Mouse (Mus musculus) embryonic facial prominence, embryonic 10.5 days (tissue): ENCODE measurements around the gene Slc3a1. TPM values are rescaled to one million over a fixed set of nuclear protein-coding genes. Genes with fewer than 3 reads are reported as not detected.

Experiments used
- DNase-seq: peaks from one replicate; pipeline ENCODE4 v3.0.0-alpha.2; 2017; ENCODE audit warnings: low spot score
- H3K27ac ChIP-seq: fragments of 300-500 bp; sonication (generic); replicated peaks from 2 replicates; pipeline ENCODE4 v1.5.1; 2016; ENCODE audit warnings: mild to moderate bottlenecking
- H3K27me3 ChIP-seq: fragments of 300-500 bp; sonication (generic); replicated peaks from 2 replicates; pipeline ENCODE4 v1.6.1; 2016; ENCODE audit warnings: low read depth, mild to moderate bottlenecking; ENCODE audit not compliant: poor library complexity, severe bottlenecking
- H3K36me3 ChIP-seq: fragments of 300-500 bp; sonication (generic); replicated peaks from 2 replicates; pipeline ENCODE4 v1.6.1; 2016; ENCODE audit warnings: mild to moderate bottlenecking, moderate library complexity
- H3K4me1 ChIP-seq: fragments of 300-500 bp; sonication (generic); 2 replicates; pipeline ENCODE4 v1.6.1; 2016
- H3K4me3 ChIP-seq: fragments of 300-500 bp; sonication (generic); 2 replicates; pipeline ENCODE4 v1.5.1; 2016; ENCODE audit warnings: mild to moderate bottlenecking, moderate library complexity
- H3K9me3 ChIP-seq: fragments of 300-500 bp; sonication (generic); 2 replicates; pipeline ENCODE4 v1.6.1; 2016; ENCODE audit warnings: mild to moderate bottlenecking
- WGBS: fragments of 180-500 bp; shearing (Covaris S2); methylation state at CpG from one replicate; pipeline ENCODE4 v1.1.7; 2016; 5-methylcytosine and 5-hydroxymethylcytosine counted together
- polyA plus RNA-seq: library from polyadenylated mRNA; unstranded; fragments of >200 nt; fragmentation: Nextera tagmentation; extraction: Ambion mirVana; gene quantifications from 2 replicates; pipeline ENCODE4 v1.2.1, GENCODE M21; 2016

Slc3a1 gene
- polyA plus RNA-seq, 1 experiment from 2014 or later: 0.41 TPM

- H3K36me3 ChIP-seq: peaks cover 78% of the 10 kb centered on the region
- peaks cover 15% of the 10 kb centered on the region for H3K4me1 ChIP-seq
- H3K27ac ChIP-seq: no peak overlapping the region
- 63% methylated on average over 7 of the region's 7 CpGs for WGBS
- no peak for DNase-seq
- H3K9me3 ChIP-seq: no peaks in the 10 kb centered on the region
- no peak overlapping the region for H3K4me3 ChIP-seq
- no peaks in the 10 kb centered on the region for H3K27me3 ChIP-seq
Measured at GRCm38 (mm10) chr17:85073214-85073613, 45.0 kb downstream of the Slc3a1 start.

GRCm38 (mm10) chr17:85074083-85074482, 45.9 kb downstream of the Slc3a1 start:
- 92% methylated on average over 4 of the region's 4 CpGs for WGBS
- DNase-seq: no peak
- H3K36me3 ChIP-seq: peaks cover 78% of the 10 kb centered on the region
- no peaks in the 10 kb centered on the region for H3K27me3 ChIP-seq
- peaks cover 15% of the 10 kb centered on the region for H3K4me1 ChIP-seq
- H3K27ac ChIP-seq: no peak overlapping the region
- no peaks in the 10 kb centered on the region for H3K9me3 ChIP-seq
- H3K4me3 ChIP-seq: no peak overlapping the region

GRCm38 (mm10) chr17:85079276-85079675, 51.1 kb downstream of the Slc3a1 start:
- Histone ChIP-seq H3K27me3 (no peaks in the 10 kb centered on the region), H3K9me3 (no peaks in the 10 kb centered on the region), H3K27ac (no peak overlapping the region), H3K4me1 (no peaks in the 10 kb centered on the region), H3K36me3 (peaks cover 59% of the 10 kb centered on the region), H3K4me3 (no peak overlapping the region)
- 92% methylated on average over 3 of the region's 3 CpGs for WGBS
- DNase-seq: no peak

GRCm38 (mm10) chr17:85080781-85081180, 52.6 kb downstream of the Slc3a1 start:
- no peak for DNase-seq
- Histone ChIP-seq H3K36me3 (peaks cover 49% of the 10 kb centered on the region), H3K9me3 (no peaks in the 10 kb centered on the region), H3K4me1 (no peaks in the 10 kb centered on the region), H3K27ac (no peak overlapping the region), H3K27me3 (no peaks in the 10 kb centered on the region), H3K4me3 (no peak overlapping the region)
- 93% methylated on average over 11 of the region's 11 CpGs for WGBS

- WGBS: 95% methylated on average over 2 of the region's 2 CpGs
- Histone ChIP-seq H3K36me3 (peaks cover 8% of the 10 kb centered on the region), H3K27me3 (no peaks in the 10 kb centered on the region), H3K27ac (no peak overlapping the region), H3K9me3 (no peaks in the 10 kb centered on the region), H3K4me1 (peaks cover 15% of the 10 kb centered on the region), H3K4me3 (no peak overlapping the region)
- DNase-seq: no peak
Measured at GRCm38 (mm10) chr17:85085335-85085734, 57.2 kb downstream of the Slc3a1 start.

GRCm38 (mm10) chr17:85086501-85086900, 58.3 kb downstream of the Slc3a1 start:
- Histone ChIP-seq H3K36me3 (no peaks in the 10 kb centered on the region), H3K4me3 (no peak overlapping the region), H3K27me3 (no peaks in the 10 kb centered on the region), H3K27ac (no peak overlapping the region), H3K9me3 (no peaks in the 10 kb centered on the region), H3K4me1 (peaks cover 20% of the 10 kb centered on the region)
- no peak for DNase-seq
- 83% methylated on average over 1 of the region's 1 CpGs for WGBS

- H3K4me3 ChIP-seq: no peak overlapping the region
- no peak overlapping the region for H3K27ac ChIP-seq
- no peak for DNase-seq
- no peaks in the 10 kb centered on the region for H3K36me3 ChIP-seq
- no peaks in the 10 kb centered on the region for H3K27me3 ChIP-seq
- no peaks in the 10 kb centered on the region for H3K9me3 ChIP-seq
- peaks cover 29% of the 10 kb centered on the region for H3K4me1 ChIP-seq
- 89% methylated on average over 5 of the region's 5 CpGs for WGBS
Measured at GRCm38 (mm10) chr17:85087591-85087990, 59.4 kb downstream of the Slc3a1 start.

- 85% methylated on average over 11 of the region's 11 CpGs for WGBS
- Histone ChIP-seq H3K9me3 (no peaks in the 10 kb centered on the region), H3K4me1 (peaks cover 33% of the 10 kb centered on the region), H3K36me3 (no peaks in the 10 kb centered on the region), H3K4me3 (no peak overlapping the region), H3K27me3 (no peaks in the 10 kb centered on the region), H3K27ac (no peak overlapping the region)
- no peak for DNase-seq
Measured at GRCm38 (mm10) chr17:85088401-85088800, 60.2 kb downstream of the Slc3a1 start.

GRCm38 (mm10) chr17:85089011-85089410, 60.8 kb downstream of the Slc3a1 start:
- no peaks in the 10 kb centered on the region for H3K9me3 ChIP-seq
- H3K27ac ChIP-seq: no peak overlapping the region; the same call in 1 of the 2 replicates
- peaks cover 33% of the 10 kb centered on the region for H3K4me1 ChIP-seq
- no peak for DNase-seq
- no peaks in the 10 kb centered on the region for H3K27me3 ChIP-seq
- WGBS: 49% methylated on average over 6 of the region's 6 CpGs
- H3K4me3 ChIP-seq: peak overlapping the region; percentile 84
- H3K36me3 ChIP-seq: no peaks in the 10 kb centered on the region

GRCm38 (mm10) chr17:85089621-85090020, 61.4 kb downstream of the Slc3a1 start:
- Histone ChIP-seq H3K27ac (peak overlapping the region; percentile 88), H3K9me3 (no peaks in the 10 kb centered on the region), H3K4me3 (peak overlapping the region; percentile 84), H3K27me3 (no peaks in the 10 kb centered on the region), H3K36me3 (no peaks in the 10 kb centered on the region), H3K4me1 (peaks cover 33% of the 10 kb centered on the region)
- 1% methylated on average over 16 of the region's 16 CpGs for WGBS
- no peak for DNase-seq

GRCm38 (mm10) chr17:85090120-85091099, 62.2 kb downstream of the Slc3a1 start, which contains the start of the genes Prepl and Camkmt:
Gene Prepl, minus strand, starts transcription at chr17:85090241.
Gene Camkmt, plus strand, starts transcription at chr17:85090552.
- Histone ChIP-seq H3K27me3 (no peaks in the 10 kb centered on the region), H3K9me3 (no peaks in the 10 kb centered on the region), H3K4me1 (peaks cover 33% of the 10 kb centered on the region), H3K4me3 (peak within 1 kb of the TSS; percentile 84), H3K36me3 (no peaks in the 10 kb centered on the region), H3K27ac (peak within 1 kb of the TSS; percentile 88)
- WGBS: under 1% methylated on average over 63 of the region's 63 CpGs
- DNase-seq: peak; percentile 96

GRCm38 (mm10) chr17:85091762-85092161, 63.6 kb downstream of the Slc3a1 start:
- Histone ChIP-seq H3K4me1 (peaks cover 33% of the 10 kb centered on the region), H3K27ac (no peak overlapping the region), H3K9me3 (no peaks in the 10 kb centered on the region), H3K36me3 (no peaks in the 10 kb centered on the region), H3K27me3 (no peaks in the 10 kb centered on the region), H3K4me3 (peak overlapping the region; percentile 84; the same call in 1 of the 2 replicates)
- 91% methylated on average over 6 of the region's 6 CpGs for WGBS
- no peak for DNase-seq

GRCm38 (mm10) chr17:85096396-85096795, 68.2 kb downstream of the Slc3a1 start:
- 94% methylated on average over 3 of the region's 3 CpGs for WGBS
- Histone ChIP-seq H3K4me3 (no peak overlapping the region), H3K4me1 (peaks cover 14% of the 10 kb centered on the region), H3K36me3 (peaks cover 33% of the 10 kb centered on the region), H3K27me3 (no peaks in the 10 kb centered on the region), H3K27ac (no peak overlapping the region), H3K9me3 (peaks cover 10% of the 10 kb centered on the region; the same call in 1 of the 2 replicates)
- no peak for DNase-seq
